Comparison of ENCODE assay signal across 28 mouse cellular contexts in genomic region chr5:54313660-54314279, GRCm38 (mm10).
A peak's percentile ranks its signal among the peaks of the same experiment; 100 is the strongest.
DNase-seq lines count a peak whose midpoint lies in the region; ATAC-seq lines count a peak whose summit lies in the region.
"Had no signal": no experiment of that assay in that cellular context is flagged by ENCODE, and none has a peak within 500 bp of the region (broad histone marks: within the 10 kb centered on the region; RNA-seq: fewer than 3 reads in every experiment).

No protein-coding gene starts in this region.

- H3K4me2 ChIP-seq in hindbrain, embryonic 14.5 days (replicated peaks), result no peak overlapping the region
- no peak overlapping the region for H3K4me2 ChIP-seq in neural tube, embryonic 13.5 days
- H3K4me2 ChIP-seq: embryonic facial prominence, embryonic 13.5 days; embryonic facial prominence, embryonic 15.5 days; forebrain, embryonic 12.5 days had no signal

- no peaks in the 10 kb centered on the region for H3K36me3 ChIP-seq in hindbrain, embryonic 14.5 days (replicated peaks; ENCODE audit: control insufficient read depth, insufficient read depth)
- H3K36me3 ChIP-seq in hindbrain, embryonic 10.5 days, result no peaks in the 10 kb centered on the region
- H3K36me3 ChIP-seq in neural tube, embryonic 13.5 days, result no peaks in the 10 kb centered on the region
- H3K36me3 ChIP-seq: embryonic facial prominence, embryonic 13.5 days; embryonic facial prominence, embryonic 15.5 days; forebrain, embryonic 10.5 days; forebrain, embryonic 12.5 days; G1E had no signal

- H3K27ac ChIP-seq in hindbrain, embryonic 14.5 days, result no peak overlapping the region
- no peak overlapping the region for H3K27ac ChIP-seq in hindbrain, embryonic 10.5 days
- no peak overlapping the region for H3K27ac ChIP-seq in neural tube, embryonic 13.5 days (replicated peaks)
- H3K27ac ChIP-seq: embryonic facial prominence, embryonic 13.5 days; embryonic facial prominence, embryonic 15.5 days; forebrain, embryonic 10.5 days; forebrain, embryonic 12.5 days had no signal

- H3K9me3 ChIP-seq in hindbrain, embryonic 14.5 days (ENCODE audit: control insufficient read depth, low read length), result no peaks in the 10 kb centered on the region
- H3K9me3 ChIP-seq in hindbrain, embryonic 10.5 days, result no peaks in the 10 kb centered on the region
- no peaks in the 10 kb centered on the region for H3K9me3 ChIP-seq in neural tube, embryonic 13.5 days
- H3K9me3 ChIP-seq: embryonic facial prominence, embryonic 13.5 days; embryonic facial prominence, embryonic 15.5 days; forebrain, embryonic 10.5 days; forebrain, embryonic 12.5 days; G1E had no signal

- ATAC-seq in hindbrain, embryonic 14.5 days (ENCODE audit: low FRiP score), result 0 out of 2 replicates have a peak, but pooled peaks have one; percentile 21
- peak; percentile 79 for ATAC-seq in neural tube, embryonic 13.5 days (ENCODE audit: low read depth)
- ATAC-seq: activated CD4-positive, CD25-positive, alpha-beta regulatory T cell, adult 4 months; CD4-positive, CD25-positive, alpha-beta regulatory T cell, adult 4 months; forebrain, embryonic 14.5 days; forebrain, embryonic 16.5 days; Patski had no signal

- WGBS in hindbrain, embryonic 14.5 days, result 76% methylated on average over 8 of the region's 8 CpGs
- WGBS in hindbrain, embryonic 10.5 days, result 83% methylated on average over 8 of the region's 8 CpGs
- 54% methylated on average over 8 of the region's 8 CpGs for WGBS in neural tube, embryonic 13.5 days

- no peaks in the 10 kb centered on the region for H3K27me3 ChIP-seq in hindbrain, embryonic 14.5 days (ENCODE audit: control insufficient read depth, insufficient read depth, low read length)
- no peaks in the 10 kb centered on the region for H3K27me3 ChIP-seq in hindbrain, embryonic 10.5 days (ENCODE audit: insufficient read depth, poor library complexity, severe bottlenecking)
- H3K27me3 ChIP-seq in neural tube, embryonic 13.5 days, result no peaks in the 10 kb centered on the region
- H3K27me3 ChIP-seq: CH12.LX; embryonic facial prominence, embryonic 13.5 days; embryonic facial prominence, embryonic 15.5 days; forebrain, embryonic 12.5 days had no signal

- H3K4me1 ChIP-seq in hindbrain, embryonic 14.5 days (replicated peaks; ENCODE audit: control insufficient read depth, insufficient read depth, low read length), result no peaks in the 10 kb centered on the region
- no peaks in the 10 kb centered on the region for H3K4me1 ChIP-seq in hindbrain, embryonic 10.5 days (replicated peaks)
- no peaks in the 10 kb centered on the region for H3K4me1 ChIP-seq in neural tube, embryonic 13.5 days (replicated peaks)
- H3K4me1 ChIP-seq: embryonic facial prominence, embryonic 13.5 days; embryonic facial prominence, embryonic 15.5 days; forebrain, embryonic 10.5 days; forebrain, embryonic 12.5 days had no signal

- no peak overlapping the region for H3K9ac ChIP-seq in hindbrain, embryonic 14.5 days
- H3K9ac ChIP-seq in neural tube, embryonic 13.5 days, result no peak overlapping the region
- H3K9ac ChIP-seq: embryonic facial prominence, embryonic 13.5 days; embryonic facial prominence, embryonic 15.5 days; forebrain, embryonic 12.5 days had no signal

- no peak for DNase-seq in hindbrain, embryonic 14.5 days (ENCODE audit: low spot score)
- DNase-seq in hindbrain, embryonic 10.5 days (ENCODE audit: low spot score), result no peak
- no peak for DNase-seq in neural tube, embryonic 10.5 days (ENCODE audit: extremely low spot score, low spot score)
- no peak for DNase-seq in adipocyte (ENCODE audit: low spot score)
- DNase-seq: adrenal gland, adult 2 months; adrenal gland, postnatal 10 days; adrenal gland, postnatal 25 days; B cell, adult 2 months; cerebellum, adult 11 months; cerebellum, adult 18-20 months; cerebellum, adult 8-10 months; cerebellum, adult 9-11 months; cerebellum, postnatal 14 days; cerebellum, postnatal 36 days; embryo, embryonic 11 days had no signal

- H3K4me3 ChIP-seq in hindbrain, embryonic 14.5 days (replicated peaks; ENCODE audit: low read length), result no peak overlapping the region
- no peak overlapping the region for H3K4me3 ChIP-seq in hindbrain, embryonic 10.5 days
- H3K4me3 ChIP-seq in neural tube, embryonic 13.5 days, result no peak overlapping the region
- H3K4me3 ChIP-seq: embryonic facial prominence, embryonic 13.5 days; embryonic facial prominence, embryonic 15.5 days; erythroblast, embryonic 14.5 days; forebrain, embryonic 10.5 days; forebrain, embryonic 12.5 days had no signal
